Mouse (Mus musculus): ENCODE measurements at regions not wholly inside any gene's neighbourhood (a gene's known extent, or its start where the extent isn't known, plus 50 kb on each side); places are given as distances from the start of the nearest gene placed in this dataset.

DNA sequence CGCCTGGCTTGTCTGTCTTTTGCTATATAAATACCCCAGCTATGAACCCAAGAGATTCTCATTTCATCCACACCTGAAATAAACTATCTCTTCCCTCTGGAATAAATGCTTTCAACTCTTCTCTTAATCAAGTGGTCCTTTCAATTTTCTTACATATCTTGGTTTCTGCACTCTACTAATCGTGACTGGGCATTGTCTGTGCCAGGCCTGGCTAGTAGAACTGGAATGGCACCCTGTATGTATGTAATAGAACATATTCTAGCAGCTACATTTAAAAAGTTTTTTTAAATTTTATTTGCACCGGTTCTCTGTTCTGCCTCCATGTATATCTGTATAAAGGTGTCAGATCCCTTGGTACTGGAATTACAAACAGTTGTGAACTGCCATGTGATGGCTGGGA lies 68.2 kb upstream of the Zfp644 start:
- H3K4me3 ChIP-seq (ENCODE audit: insufficient read depth, low read depth, low read length): no peak overlapping the region
- 97% methylated on average over 3 of the region's 3 CpGs for WGBS
- TF ChIP-seq CTCF (IDR thresholded peaks at IDR 0.05; ENCODE audit: insufficient read depth, low read depth, low read length): no peak
- TF ChIP-seq POLR2A (IDR thresholded peaks at IDR 0.05; ENCODE audit: insufficient read depth, low read depth, low read length): no peak
- no peak overlapping the region for H3K27ac ChIP-seq (ENCODE audit: insufficient read depth, low read depth, low read length)
- H3K4me1 ChIP-seq (ENCODE audit: control insufficient read depth, insufficient read depth, low read length): no peaks in the 10 kb centered on the region

DNA sequence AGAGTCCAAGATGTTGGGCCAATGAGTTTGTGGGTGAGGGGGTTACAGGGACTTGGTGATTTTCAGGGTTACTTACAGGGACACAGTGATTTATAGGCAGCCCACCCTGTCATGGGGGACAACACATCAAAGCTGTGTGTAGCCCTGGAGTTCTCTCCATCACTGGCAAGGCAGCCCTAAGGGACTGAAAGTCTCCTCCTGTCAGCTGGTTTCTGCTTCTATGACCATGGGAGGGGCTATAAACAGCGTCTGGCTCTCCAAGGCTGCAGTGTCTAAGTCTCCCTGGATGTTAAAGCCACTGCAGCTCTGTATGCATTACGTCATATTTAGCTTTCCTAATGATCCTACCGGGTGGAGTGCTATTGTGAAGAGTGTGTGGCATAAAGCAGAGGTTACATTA lies 66.2 kb upstream of the Zfp644 start:
- Histone ChIP-seq H3K4me1 (ENCODE audit: control insufficient read depth, insufficient read depth, low read length) (no peaks in the 10 kb centered on the region), H3K4me3 (ENCODE audit: insufficient read depth, low read depth, low read length) (no peak overlapping the region), H3K27ac (ENCODE audit: insufficient read depth, low read depth, low read length) (no peak overlapping the region)
- TF ChIP-seq POLR2A (IDR thresholded peaks at IDR 0.05; ENCODE audit: insufficient read depth, low read depth, low read length) (no peak), CTCF (IDR thresholded peaks at IDR 0.05; ENCODE audit: insufficient read depth, low read depth, low read length) (no peak)
- 58% methylated on average over 3 of the region's 3 CpGs for WGBS

DNA sequence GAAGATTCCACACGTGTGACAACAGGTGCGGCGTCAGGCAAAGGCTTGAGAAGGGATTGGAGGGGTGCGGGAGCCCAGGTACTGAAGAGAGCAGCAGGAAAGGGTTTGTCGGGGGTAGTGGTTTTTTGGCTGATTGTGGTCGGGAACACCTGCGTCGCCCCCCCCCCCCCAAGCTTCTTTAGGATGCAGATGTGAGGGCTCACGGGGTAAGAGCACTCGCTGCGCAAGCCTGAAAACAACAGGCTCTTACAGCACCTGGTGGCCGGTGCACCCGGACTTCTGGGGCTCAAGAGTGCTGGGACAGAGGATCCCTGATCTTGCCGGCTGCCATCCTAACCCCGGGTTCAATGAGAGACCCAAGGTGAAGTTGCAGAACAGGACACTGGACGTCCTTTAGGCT lies 60.9 kb upstream of the Zfp644 start:
- no peak for TF ChIP-seq POLR2A (IDR thresholded peaks at IDR 0.05; ENCODE audit: insufficient read depth, low read depth, low read length)
- no peak for TF ChIP-seq CTCF (IDR thresholded peaks at IDR 0.05; ENCODE audit: insufficient read depth, low read depth, low read length)
- peaks cover 9% of the 10 kb centered on the region for H3K4me1 ChIP-seq (ENCODE audit: control insufficient read depth, insufficient read depth, low read length)
- H3K4me3 ChIP-seq (ENCODE audit: insufficient read depth, low read depth, low read length): no peak overlapping the region
- no peak overlapping the region for H3K27ac ChIP-seq (ENCODE audit: insufficient read depth, low read depth, low read length)
- 44% methylated on average over 16 of the region's 16 CpGs for WGBS

DNA sequence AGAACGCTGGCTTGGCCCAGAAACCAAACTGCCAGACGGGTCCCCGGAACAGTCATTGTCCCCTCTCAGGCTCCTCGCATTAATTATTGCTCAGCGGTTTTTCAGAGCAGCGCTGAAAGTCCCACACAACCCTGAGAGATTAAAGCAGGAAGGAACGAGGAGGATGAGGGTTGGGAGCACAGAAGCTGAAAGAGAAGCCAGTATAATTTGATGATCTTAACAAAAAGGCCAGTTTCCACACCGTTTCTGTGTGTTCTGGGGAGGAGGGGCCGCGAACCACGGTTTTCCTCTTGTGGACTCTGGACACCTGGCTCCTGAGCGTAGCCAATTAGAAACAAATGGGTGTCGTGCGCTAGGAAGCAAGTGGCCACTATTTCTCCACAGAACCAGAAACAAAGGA lies 60.3 kb upstream of the Zfp644 start:
- Histone ChIP-seq H3K4me3 (ENCODE audit: insufficient read depth, low read depth, low read length) (no peak overlapping the region), H3K27ac (ENCODE audit: insufficient read depth, low read depth, low read length) (no peak overlapping the region), H3K4me1 (ENCODE audit: control insufficient read depth, insufficient read depth, low read length) (peaks cover 9% of the 10 kb centered on the region)
- 6% methylated on average over 14 of the region's 14 CpGs for WGBS
- TF ChIP-seq CTCF (IDR thresholded peaks at IDR 0.05; ENCODE audit: insufficient read depth, low read depth, low read length) (no peak), POLR2A (IDR thresholded peaks at IDR 0.05; ENCODE audit: insufficient read depth, low read depth, low read length) (no peak)

DNA sequence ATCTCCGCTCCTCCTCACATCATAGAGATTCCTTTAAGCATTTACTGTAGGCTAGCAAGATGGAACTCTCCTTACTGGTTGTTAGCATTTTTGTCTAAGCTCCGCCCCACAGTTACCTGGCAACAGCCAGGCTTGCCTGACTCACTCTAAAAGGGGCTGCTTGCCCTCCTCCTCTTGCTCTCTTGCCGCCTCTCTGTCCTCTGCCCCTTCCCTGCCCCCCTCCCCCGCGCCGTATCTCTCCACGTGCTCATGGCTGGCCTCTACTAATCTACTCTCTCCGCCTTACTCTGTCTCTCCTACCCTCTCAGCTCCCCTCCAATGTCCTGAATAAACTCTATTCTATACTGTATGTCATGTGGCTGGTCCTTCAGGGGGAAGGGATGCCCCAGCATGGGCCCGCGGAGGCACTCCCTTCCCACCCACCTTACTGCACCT lies 59.9 kb upstream of the Zfp644 start:
- TF ChIP-seq CTCF (IDR thresholded peaks at IDR 0.05; ENCODE audit: insufficient read depth, low read depth, low read length): no peak
- TF ChIP-seq POLR2A (IDR thresholded peaks at IDR 0.05; ENCODE audit: insufficient read depth, low read depth, low read length): no peak
- H3K27ac ChIP-seq (ENCODE audit: insufficient read depth, low read depth, low read length): no peak overlapping the region
- 6% methylated on average over 10 of the region's 10 CpGs for WGBS
- H3K4me1 ChIP-seq (ENCODE audit: control insufficient read depth, insufficient read depth, low read length): peaks cover 9% of the 10 kb centered on the region
- H3K4me3 ChIP-seq (ENCODE audit: insufficient read depth, low read depth, low read length): 0 out of 2 replicates have a peak overlapping the region, but pooled peaks have one; percentile 13

DNA sequence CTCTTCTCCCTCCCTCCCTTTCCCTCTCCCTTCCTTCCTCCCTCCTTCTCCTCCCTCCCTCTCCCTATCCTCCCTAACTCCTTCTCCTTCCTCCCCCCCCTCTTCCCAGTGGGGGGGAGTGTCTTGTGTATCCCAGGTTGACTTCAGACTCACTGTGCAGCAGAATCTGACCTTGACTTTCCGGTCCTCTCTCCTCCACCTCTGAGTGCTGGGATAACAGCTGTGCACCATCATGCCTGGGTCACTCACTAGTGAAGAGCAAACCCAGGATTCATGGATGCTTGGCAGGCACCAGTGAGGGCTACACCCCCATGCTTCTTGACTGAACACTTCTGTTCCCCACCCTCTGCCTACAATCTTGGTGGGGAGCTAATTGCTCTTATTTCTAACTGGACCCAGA lies 56.2 kb upstream of the Zfp644 start:
- TF ChIP-seq POLR2A (IDR thresholded peaks at IDR 0.05; ENCODE audit: insufficient read depth, low read depth, low read length): no peak
- no peak for TF ChIP-seq CTCF (IDR thresholded peaks at IDR 0.05; ENCODE audit: insufficient read depth, low read depth, low read length)
- Histone ChIP-seq H3K4me1 (ENCODE audit: control insufficient read depth, insufficient read depth, low read length) (peaks cover 9% of the 10 kb centered on the region), H3K27ac (ENCODE audit: insufficient read depth, low read depth, low read length) (no peak overlapping the region), H3K4me3 (ENCODE audit: insufficient read depth, low read depth, low read length) (no peak overlapping the region)
- 87% methylated on average over 1 of the region's 1 CpGs for WGBS

DNA sequence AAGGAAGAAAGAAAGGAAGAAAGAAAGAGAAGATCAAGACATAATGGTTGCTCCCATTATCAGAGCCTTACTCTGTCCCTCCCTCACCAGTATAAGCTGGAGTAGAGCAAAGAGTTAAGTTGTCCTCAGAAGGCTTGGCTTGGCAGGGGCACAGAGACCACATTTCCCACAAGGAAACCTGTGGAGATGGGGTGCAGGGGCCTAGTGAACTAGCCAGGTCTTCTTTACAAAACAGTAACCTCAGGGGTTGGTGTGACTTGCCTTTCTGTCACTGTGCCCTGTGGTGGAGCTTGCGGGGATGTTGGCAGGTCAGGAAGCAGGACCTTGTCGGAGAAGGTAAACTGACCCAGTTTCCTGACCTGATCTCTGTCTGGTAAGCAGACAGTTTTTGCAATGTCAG lies 53.1 kb upstream of the Zfp644 start:
- TF ChIP-seq POLR2A (IDR thresholded peaks at IDR 0.05; ENCODE audit: insufficient read depth, low read depth, low read length): no peak
- no peak for TF ChIP-seq CTCF (IDR thresholded peaks at IDR 0.05; ENCODE audit: insufficient read depth, low read depth, low read length)
- 85% methylated on average over 2 of the region's 2 CpGs for WGBS
- H3K4me3 ChIP-seq (ENCODE audit: insufficient read depth, low read depth, low read length): no peak overlapping the region

DNA sequence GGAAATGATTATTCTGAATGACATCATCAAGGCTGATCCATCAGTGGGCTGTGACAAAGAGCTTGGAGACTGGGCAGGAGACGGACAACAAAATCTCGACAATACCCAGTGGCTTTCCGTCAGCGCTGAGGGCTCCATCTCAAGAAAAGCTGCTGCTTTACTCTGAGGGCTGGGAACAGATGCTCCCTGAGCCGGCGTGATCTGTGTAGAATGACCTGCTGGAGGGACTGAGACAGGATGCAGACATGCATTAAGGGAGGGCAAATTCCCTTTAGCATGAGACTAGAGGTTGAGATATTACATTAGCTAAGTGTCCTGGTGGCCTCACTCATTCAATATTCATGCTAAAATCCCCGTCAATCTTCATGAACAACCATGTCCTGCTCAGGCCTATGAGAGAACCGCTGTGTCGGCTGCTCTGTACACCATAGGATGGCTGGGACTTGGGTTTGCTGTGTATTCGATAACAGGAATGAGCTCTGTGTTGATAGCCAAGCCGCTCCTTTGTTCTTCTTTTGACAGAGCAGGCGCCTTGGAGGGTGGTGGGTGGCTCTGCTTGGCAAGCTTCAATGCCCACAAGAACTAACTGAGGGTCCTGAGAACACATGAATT lies 51.5 kb upstream of the Zfp644 start:
- TF ChIP-seq POLR2A (IDR thresholded peaks at IDR 0.05; ENCODE audit: insufficient read depth, low read depth, low read length): no peak
- no peak for TF ChIP-seq CTCF (IDR thresholded peaks at IDR 0.05; ENCODE audit: insufficient read depth, low read depth, low read length)
- H3K27ac ChIP-seq (ENCODE audit: insufficient read depth, low read depth, low read length): no peak overlapping the region
- no peaks in the 10 kb centered on the region for H3K4me1 ChIP-seq (ENCODE audit: control insufficient read depth, insufficient read depth, low read length)
- no peak overlapping the region for H3K4me3 ChIP-seq (ENCODE audit: insufficient read depth, low read depth, low read length)
- WGBS: 79% methylated on average over 12 of the region's 12 CpGs

More for the DNA sequence above, 53.1 kb upstream of the Zfp644 start:
- Histone ChIP-seq H3K27ac (ENCODE audit: insufficient read depth, low read depth, low read length) (no peak overlapping the region), H3K4me1 (ENCODE audit: control insufficient read depth, insufficient read depth, low read length) (no peaks in the 10 kb centered on the region)
